Mouse (Mus musculus) effector memory CD4-positive, alpha-beta T cell, adult 5 months (primary cell): ENCODE measurements around the gene Krtap14. TPM values are rescaled to one million over a fixed set of nuclear protein-coding genes. Genes with fewer than 3 reads are reported as not detected.

Experiments
- polyA plus RNA-seq: library from polyadenylated mRNA; unstranded; fragments of 100-300 nt; shearing (Covaris generic); gene quantifications from one replicate; pipeline ENCODE4 v1.2.1, GENCODE M21; 2017

Krtap14 gene
- polyA plus RNA-seq: not detected

GRCm38 (mm10) chr16:88826095-88826652, at the start of gene Krtap14:
Gene Krtap14 (minus strand): TSS chr16:88826145.

GRCm38 (mm10) chr16:88874169-88874568, 48.2 kb upstream of the Krtap14 start, which contains the start of gene Krtap19-2:
Gene Krtap19-2 (minus strand): TSS chr16:88874269.

DNA sequence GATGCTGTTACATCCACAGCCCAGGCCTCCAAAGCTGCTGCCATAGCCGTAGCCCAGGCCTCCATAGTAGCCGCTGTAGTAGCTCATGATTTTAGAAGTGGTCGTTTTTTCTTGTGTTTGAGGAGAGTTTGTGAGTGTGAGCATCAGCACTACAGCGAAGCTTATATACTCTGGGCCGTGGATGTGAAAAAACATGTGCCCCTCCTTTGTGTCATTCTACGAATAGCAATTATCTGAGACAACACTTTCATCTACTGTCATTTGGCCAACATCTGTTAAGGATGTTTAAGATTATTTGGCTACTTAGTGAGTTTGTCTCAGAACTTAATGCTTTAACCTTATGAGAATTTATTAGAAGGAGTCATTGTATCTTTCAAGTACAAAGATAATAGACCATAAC, 43.4 kb upstream of the Krtap14 start, which contains the start of gene Krtap19-1:
Krtap19-1 (minus strand) TSS at position 101 of the 400 bp plus-strand sequence.

DNA sequence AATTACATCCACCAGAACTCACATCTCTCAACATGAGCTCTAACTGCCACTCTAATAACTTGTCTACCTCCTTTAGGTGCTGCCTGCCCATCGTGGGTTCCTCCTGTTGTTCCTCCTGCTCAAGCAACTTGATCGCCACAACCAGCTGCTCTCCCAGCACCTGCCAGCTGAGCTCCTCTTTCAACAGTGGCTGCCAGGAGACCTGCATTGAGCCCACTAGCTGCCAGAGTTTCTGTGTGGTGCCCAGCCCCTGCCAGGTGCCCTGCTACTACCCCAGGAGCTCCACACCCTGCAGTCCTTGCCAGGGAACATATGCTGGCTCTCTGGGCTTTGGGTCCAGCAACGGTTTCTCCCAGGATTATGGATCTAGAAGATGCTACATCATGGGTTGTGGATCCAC, 5.9 kb downstream of the Krtap14 start, which contains the start of gene Krtap15:
Krtap15 (plus strand) TSS at position 150 of the 400 bp plus-strand sequence.

GRCm38 (mm10) chr16:88811827-88812226, 14.1 kb downstream of the Krtap14 start, which contains the start of gene Gm20741:
Gene Gm20741 (minus strand): TSS chr16:88812220.

DNA sequence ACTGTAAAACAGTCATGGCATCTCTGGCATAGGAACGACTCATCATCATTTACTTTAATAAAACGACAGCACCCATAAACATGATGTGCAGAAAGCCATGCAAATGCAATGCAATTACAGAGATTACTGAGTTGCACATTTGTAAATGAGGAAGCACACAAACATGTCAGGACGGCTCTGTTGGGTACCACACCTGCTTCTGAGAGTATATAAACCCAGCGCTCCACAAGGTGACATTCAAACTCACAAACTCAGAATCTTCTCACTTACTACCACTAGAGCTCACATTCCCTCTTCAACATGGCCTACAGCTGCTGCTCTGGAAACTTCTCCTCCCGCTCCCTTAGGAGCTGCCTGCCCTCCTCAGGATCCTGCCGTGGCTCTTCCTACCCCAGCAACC, 48.3 kb downstream of the Krtap14 start, which contains the start of gene Gm5965:
Gm5965 (plus strand) TSS at position 301 of the 400 bp plus-strand sequence.

DNA sequence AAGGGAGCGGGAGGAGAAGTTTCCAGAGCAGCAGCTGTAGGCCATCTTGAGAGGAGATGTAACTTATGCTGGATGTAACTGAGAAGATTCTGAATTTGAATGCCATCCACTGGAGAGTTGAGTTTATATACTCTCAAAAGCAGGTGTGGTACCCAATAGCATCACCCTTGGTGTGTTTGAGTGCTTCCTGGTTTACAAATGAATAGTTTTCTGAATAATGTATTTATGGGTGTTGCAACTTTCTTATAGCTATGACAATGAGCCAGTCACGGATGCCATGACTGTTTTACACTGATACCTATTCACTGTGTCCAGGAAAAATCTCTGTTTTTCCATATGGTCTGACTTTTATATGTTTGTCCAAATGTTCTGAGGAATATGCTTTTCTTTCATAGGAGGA, 51.8 kb downstream of the Krtap14 start, which contains the start of gene 2310057N15Rik:
2310057N15Rik (minus strand) TSS at position 101 of the 400 bp plus-strand sequence.

Other genes starting within 250 kb of the Krtap14 start
- gene Krtap24-1, start 213.9 kb downstream of the Krtap14 start, polyA plus RNA-seq: not detected
- gene 2310079G19Rik, start 198.5 kb downstream of the Krtap14 start, polyA plus RNA-seq: not detected
- not detected for gene Krtap26-1, start 178.3 kb downstream of the Krtap14 start, polyA plus RNA-seq
- not detected for gene Krtap27-1, start 154.5 kb downstream of the Krtap14 start, polyA plus RNA-seq
- gene 2310061N02Rik, start 118.2 kb downstream of the Krtap14 start, polyA plus RNA-seq: not detected
- not detected for gene Krtap13-1, start 97.3 kb downstream of the Krtap14 start, polyA plus RNA-seq
- gene Krtap13, start 74.5 kb downstream of the Krtap14 start, polyA plus RNA-seq: not detected
- gene 2310034C09Rik, start 67.3 kb downstream of the Krtap14 start, polyA plus RNA-seq: not detected
- gene 2310057N15Rik, start 51.9 kb downstream of the Krtap14 start, polyA plus RNA-seq: not detected
- gene Gm5965, start 48.2 kb downstream of the Krtap14 start, polyA plus RNA-seq: not detected
- gene Gm20741, start 13.9 kb downstream of the Krtap14 start, polyA plus RNA-seq: not detected
- gene Krtap15, start 5.9 kb downstream of the Krtap14 start, polyA plus RNA-seq: not detected
- gene Krtap19-1, start 43.3 kb upstream of the Krtap14 start, polyA plus RNA-seq: not detected
- not detected for gene Krtap19-2, start 48.1 kb upstream of the Krtap14 start, polyA plus RNA-seq
- not detected for gene Krtap19-3, start 51.9 kb upstream of the Krtap14 start, polyA plus RNA-seq
- not detected for gene Krtap19-4, start 58.9 kb upstream of the Krtap14 start, polyA plus RNA-seq
- gene Krtap19-5, start 70.3 kb upstream of the Krtap14 start, polyA plus RNA-seq: not detected
- not detected for gene Krtap19-9b, start 106.1 kb upstream of the Krtap14 start, polyA plus RNA-seq
- gene Krtap16-3, start 136.7 kb upstream of the Krtap14 start, polyA plus RNA-seq: not detected
- gene Krtap22-2, start 184.6 kb upstream of the Krtap14 start, polyA plus RNA-seq: not detected
- not detected for gene Gm10229, start 189.1 kb upstream of the Krtap14 start, polyA plus RNA-seq
- not detected for gene Krtap6-1, start 205.6 kb upstream of the Krtap14 start, polyA plus RNA-seq
- not detected for gene Gm10228, start 215.3 kb upstream of the Krtap14 start, polyA plus RNA-seq
- gene Krtap6-5, start 221.7 kb upstream of the Krtap14 start, polyA plus RNA-seq: not detected
- not detected for gene 1110025L11Rik, start 237.9 kb upstream of the Krtap14 start, polyA plus RNA-seq